Mouse (Mus musculus) neutrophil, adult 5-6 weeks (primary cell): ENCODE measurements around the gene Got1. TPM values are rescaled to one million over a fixed set of nuclear protein-coding genes. Genes with fewer than 3 reads are reported as not detected.

Experiments
- ATAC-seq: fragments of 151-379, 151-347 bp; 2 replicates; pipeline ENCODE4 v1.8.0; 2017; ENCODE audit warnings: mild to moderate bottlenecking, moderate TSS enrichment; ENCODE audit not compliant: insufficient number of reproducible peaks, poor library complexity, low FRiP score, severe bottlenecking; ENCODE audit errors: extremely low read depth
- total RNA-seq: library from RNA; stranded (forward); fragments of 200-1000 nt; gene quantifications from 2 replicates; pipeline ENCODE4 v1.2.3, GENCODE M21; 2017

Gene Got1
- 16.6 and 17.7 TPM in 2 replicates for total RNA-seq

GRCm38 (mm10) chr19:43524187-43525103 is at the start of gene Got1:
Got1 (minus strand) TSS chr19:43524605.
- peak; percentile 95 for ATAC-seq

GRCm38 (mm10) chr19:43570831-43571790 is 46.7 kb upstream of the Got1 start:
- ATAC-seq: peak; percentile 77

GRCm38 (mm10) chr19:43569133-43569532 is 44.7 kb upstream of the Got1 start:
- no peak for ATAC-seq

- ATAC-seq: no peak
Observed at GRCm38 (mm10) chr19:43568298-43568697, 43.9 kb upstream of the Got1 start.

GRCm38 (mm10) chr19:43563166-43563565 is 38.8 kb upstream of the Got1 start:
- ATAC-seq: no peak

GRCm38 (mm10) chr19:43561841-43562240 is 37.4 kb upstream of the Got1 start:
- ATAC-seq: no peak

- no peak for ATAC-seq
Observed at GRCm38 (mm10) chr19:43560244-43560643, 35.8 kb upstream of the Got1 start.

GRCm38 (mm10) chr19:43551493-43551890 is 27.1 kb upstream of the Got1 start:
- no peak for ATAC-seq

- ATAC-seq: no peak
Observed at GRCm38 (mm10) chr19:43550706-43551492, 26.5 kb upstream of the Got1 start.

- ATAC-seq: no peak
Observed at GRCm38 (mm10) chr19:43548060-43548459, 23.7 kb upstream of the Got1 start.

- ATAC-seq: no peak
Observed at GRCm38 (mm10) chr19:43546337-43547117, 22.1 kb upstream of the Got1 start.

- ATAC-seq: no peak
Observed at GRCm38 (mm10) chr19:43535372-43535771, 11.0 kb upstream of the Got1 start.

GRCm38 (mm10) chr19:43530921-43531320 is 6.5 kb upstream of the Got1 start:
- peak; percentile 37; the same call in 1 of the 2 replicates for ATAC-seq

- peak; percentile 92 for ATAC-seq
Observed at GRCm38 (mm10) chr19:43530197-43530770, 5.9 kb upstream of the Got1 start.

- ATAC-seq: no peak
Observed at GRCm38 (mm10) chr19:43528056-43528587, 3.7 kb upstream of the Got1 start.

GRCm38 (mm10) chr19:43527131-43527530 is 2.7 kb upstream of the Got1 start:
- ATAC-seq: no peak

GRCm38 (mm10) chr19:43526025-43526424 is 1.6 kb upstream of the Got1 start:
- ATAC-seq: no peak
